In genomic region chr2:172999630-173000284, GRCm38 (mm10) we compare ENCODE assay signal across 8 mouse cellular contexts. TPM values are rescaled to one million over a fixed set of nuclear protein-coding genes. Genes with fewer than 3 reads are reported as not detected.
DNase-seq lines count a peak whose midpoint lies in the region; ATAC-seq and TF ChIP-seq lines count a peak whose summit lies in the region.

Gene Rae1 (plus strand): TSS chr2:173000117.

- DNase-seq in ES-E14 (ENCODE audit: low read depth, low spot score): peak; percentile 97
- DNase-seq in cerebellum, adult 11-12 months: peak; percentile 97
- peak; percentile 99 for DNase-seq in heart, postnatal 36 days
- peak; percentile 98 to 100 for DNase-seq in layer of hippocampus, adult 2 months (ENCODE audit: low spot score in 2 of 2)
- DNase-seq in lung, embryonic 14.5 days: peak; percentile 100
- DNase-seq in thymus, adult 2 months: peak; percentile 98

- TF ChIP-seq CTCF in layer of hippocampus, adult 2 months (conservative IDR thresholded peaks at IDR 0.05): peak; percentile 94
- peak; percentile 83 for TF ChIP-seq CTCF in lung, embryonic 14.5 days (IDR thresholded peaks at IDR 0.05; ENCODE audit: low read depth)
- TF ChIP-seq CTCF in olfactory bulb, adult 2 months (IDR thresholded peaks at IDR 0.05; ENCODE audit: insufficient read depth, low read depth, low read length): peak; percentile 95
- TF ChIP-seq CTCF in thymus, adult 2 months (IDR thresholded peaks at IDR 0.05; ENCODE audit: borderline replicate concordance, control insufficient read depth, extremely low read depth, insufficient read depth, low read length, poor library complexity): peak; percentile 67; the same call in 1 of the 2 replicates

- WGBS in forebrain, embryonic 16.5 days: under 1% methylated on average over 41 of the region's 45 CpGs
- WGBS in lung, embryonic 14.5 days: under 1% methylated on average over 45 of the region's 45 CpGs
- WGBS in olfactory bulb, adult 2 months: under 1% methylated on average over 45 of the region's 45 CpGs
- WGBS in thymus, adult 2 months: under 1% methylated on average over 45 of the region's 45 CpGs

- H3K36me3 ChIP-seq in ES-E14 (ENCODE audit: control insufficient read depth, insufficient read depth, low read length, poor library complexity, severe bottlenecking): peaks cover 21% of the 10 kb centered on the region
- H3K36me3 ChIP-seq in forebrain, embryonic 16.5 days (ENCODE audit: control insufficient read depth, insufficient read depth): peaks cover 7% of the 10 kb centered on the region; the same call in 1 of the 2 replicates
- peaks cover 36% of the 10 kb centered on the region for H3K36me3 ChIP-seq in lung, embryonic 14.5 days (ENCODE audit: insufficient read depth)
- peaks cover 19% of the 10 kb centered on the region for H3K36me3 ChIP-seq in thymus, adult 2 months (ENCODE audit: control insufficient read depth, insufficient read depth, low read length)

- intact Hi-C loops in heart, postnatal 36 days (cut with DNase I): loop anchor here (1.0 to 10.0 kb wide), 5 partner anchors 19 to 1335 kb away; no protein-coding TSS in a partner anchor

- TF ChIP-seq POLR2A in olfactory bulb, adult 2 months (IDR thresholded peaks at IDR 0.05; ENCODE audit: insufficient read depth, low read depth, low read length): peak; percentile 62; the same call in 1 of the 2 replicates
- TF ChIP-seq POLR2A in thymus, adult 2 months (IDR thresholded peaks at IDR 0.05; ENCODE audit: control insufficient read depth, extremely low read depth, insufficient read depth, low read length, poor library complexity): peak; percentile 60

- peak; percentile 95 for ATAC-seq in forebrain, embryonic 16.5 days
- ATAC-seq in lung, embryonic 14.5 days (ENCODE audit: insufficient read depth): peak; percentile 97

- peak within 1 kb of the TSS; percentile 98 for H3K9ac ChIP-seq in ES-E14 (ENCODE audit: insufficient read depth, low read depth, low read length, poor library complexity, severe bottlenecking)
- H3K9ac ChIP-seq in forebrain, embryonic 16.5 days (replicated peaks; ENCODE audit: low read depth, low read length): peak within 1 kb of the TSS; percentile 83
- H3K9ac ChIP-seq in lung, embryonic 14.5 days: peak within 1 kb of the TSS; percentile 91

- peak within 1 kb of the TSS; percentile 87 for H3K27ac ChIP-seq in ES-E14 (ENCODE audit: insufficient read depth, low read depth, low read length, poor library complexity, severe bottlenecking)
- H3K27ac ChIP-seq in forebrain, embryonic 16.5 days (ENCODE audit: low read length): peak within 1 kb of the TSS; percentile 84
- H3K27ac ChIP-seq in layer of hippocampus, adult 2 months: peak within 1 kb of the TSS; percentile 92
- H3K27ac ChIP-seq in lung, embryonic 14.5 days (ENCODE audit: low read depth): peak within 1 kb of the TSS; percentile 87
- no peak within 1 kb of the TSS for H3K27ac ChIP-seq in olfactory bulb, adult 2 months (ENCODE audit: insufficient read depth, low read depth, low read length)
- no peak within 1 kb of the TSS for H3K27ac ChIP-seq in thymus, adult 2 months (ENCODE audit: control insufficient read depth, insufficient read depth, low read length)

- peak within 1 kb of the TSS; percentile 72 for H3K4me2 ChIP-seq in forebrain, embryonic 16.5 days (ENCODE audit: low read length)
- H3K4me2 ChIP-seq in lung, embryonic 14.5 days: peak within 1 kb of the TSS; percentile 89

- H3K9me3 ChIP-seq in ES-E14 (ENCODE audit: control insufficient read depth, insufficient read depth, low read depth, low read length): no peaks in the 10 kb centered on the region
- H3K9me3 ChIP-seq in forebrain, embryonic 16.5 days (ENCODE audit: control insufficient read depth, low read length): no peaks in the 10 kb centered on the region
- no peaks in the 10 kb centered on the region for H3K9me3 ChIP-seq in lung, embryonic 14.5 days (ENCODE audit: low read depth, low read length)

- H3K4me1 ChIP-seq in ES-E14 (ENCODE audit: control insufficient read depth in 2 of 2, insufficient read depth in 2 of 2, low read length in 2 of 2, poor library complexity in 1 of 2): peaks cover 0 to 6% of the 10 kb centered on the region in 2 experiments; a peak in 2 of 4 replicates
- peaks cover 17% of the 10 kb centered on the region for H3K4me1 ChIP-seq in forebrain, embryonic 16.5 days (replicated peaks; ENCODE audit: control insufficient read depth, insufficient read depth, low read length)
- H3K4me1 ChIP-seq in lung, embryonic 14.5 days (ENCODE audit: insufficient read depth): 0 out of 2 replicates have a peak, but pooled peaks cover 5% of the 10 kb centered on the region
- H3K4me1 ChIP-seq in olfactory bulb, adult 2 months (ENCODE audit: control insufficient read depth, insufficient read depth, low read length): peaks cover 15% of the 10 kb centered on the region
- H3K4me1 ChIP-seq in thymus, adult 2 months (replicated peaks; ENCODE audit: control insufficient read depth, insufficient read depth, low read length): peaks cover 13% of the 10 kb centered on the region

- H3K4me3 ChIP-seq in ES-E14 (ENCODE audit: insufficient read depth in 1 of 2, low read depth in 1 of 2, low read length in 2 of 2, poor library complexity in 1 of 2, severe bottlenecking in 1 of 2): peak within 1 kb of the TSS; percentile 67 to 89
- H3K4me3 ChIP-seq in forebrain, embryonic 16.5 days (replicated peaks; ENCODE audit: low read length): peak within 1 kb of the TSS; percentile 92
- peak within 1 kb of the TSS; percentile 94 for H3K4me3 ChIP-seq in layer of hippocampus, adult 2 months
- peak within 1 kb of the TSS; percentile 94 for H3K4me3 ChIP-seq in lung, embryonic 14.5 days (ENCODE audit: low read depth, low read length)
- H3K4me3 ChIP-seq in olfactory bulb, adult 2 months (ENCODE audit: insufficient read depth, low read depth, low read length): peak within 1 kb of the TSS; percentile 79
- peak within 1 kb of the TSS; percentile 64 for H3K4me3 ChIP-seq in thymus, adult 2 months (ENCODE audit: control insufficient read depth, insufficient read depth, low read length)

- in situ Hi-C loops in ES-E14 (cut with MboI; ENCODE audit: low sequenced_read_pairs in 2 of 2, unreplicated experiment in 2 of 2): loop anchor here (5.0 to 10.0 kb wide), 2 partner anchors 172 to 175 kb away; no protein-coding TSS in a partner anchor

- no peaks in the 10 kb centered on the region for H3K27me3 ChIP-seq in forebrain, embryonic 16.5 days (replicated peaks; ENCODE audit: control insufficient read depth, insufficient read depth, low read length)
- no peaks in the 10 kb centered on the region for H3K27me3 ChIP-seq in lung, embryonic 14.5 days (ENCODE audit: insufficient read depth, low read length)
- no peaks in the 10 kb centered on the region for H3K27me3 ChIP-seq in thymus, adult 2 months (ENCODE audit: control insufficient read depth, insufficient read depth, low read length)

TF ChIP-seq in ES-E14, 5 proteins besides CTCF, POLR2A, EP300 and RAD21:
- TF ChIP-seq CHD2 (IDR thresholded peaks at IDR 0.05; ENCODE audit: low read depth, low read length) (no peak), HCFC1 (IDR thresholded peaks at IDR 0.05; ENCODE audit: borderline replicate concordance, insufficient read depth, low read length) (peak; percentile 88), MAFK (IDR thresholded peaks at IDR 0.05; ENCODE audit: insufficient read depth, low read depth, low read length) (no peak), ZC3H11A (IDR thresholded peaks at IDR 0.05; ENCODE audit: borderline replicate concordance, low read depth, low read length) (peak; percentile 83)
TF ChIP-seq in ES-E14: peak in this region for 2.

RNA-seq across cellular contexts. Expression of gene Rae1, which starts in this region (rescaled TPM):
- total RNA-seq in ES-E14 (2012; rRNA removed): 120 and 123 TPM in 2 replicates
- 156 TPM in 2 replicates for polyA plus RNA-seq in forebrain, embryonic 16.5 days (2015; fragmentation: Nextera tagmentation; extraction: Ambion mirVana)
- total RNA-seq in heart, postnatal 36 days (2021): 10 to 100 TPM; 24.0 to 24.7 TPM
- 10 to 100 TPM; 76.7 to 90.6 TPM for total RNA-seq in layer of hippocampus, adult 2 months (2021)
- polyA plus RNA-seq in lung, embryonic 14.5 days (2014; fragmentation: Nextera tagmentation; extraction: Ambion mirVana): 137 and 142 TPM in 2 replicates
- polyA plus RNA-seq in olfactory bulb, adult 2 months (2012; ENCODE audit: insufficient read depth, insufficient read length, low replicate concordance, missing spikeins): not detected in 2 replicates
- polyA plus RNA-seq in thymus, adult 2 months (2012; rRNA removed): 111 and 122 TPM in 2 replicates

Comparison
In these comparisons a context has a peak if more than half of its experiments do, and no peak if none do; other contexts are left out.
1. RNA of gene Rae1 (polyA plus RNA-seq): 156 TPM in forebrain, embryonic 16.5 days, 137 to 142 TPM in lung, embryonic 14.5 days and 111 to 122 TPM in thymus, adult 2 months; not detected in olfactory bulb, adult 2 months; every median in the first group is over 100 times any median in the second.
2. H3K27ac ChIP-seq: peak in ES-E14 (single experiment), forebrain, embryonic 16.5 days (single experiment), layer of hippocampus, adult 2 months (single experiment) and lung, embryonic 14.5 days (single experiment); none in olfactory bulb, adult 2 months (single experiment) and thymus, adult 2 months (single experiment).
3. Peak in every context shown above with its lines, with median percentiles within 50 percentile points of each other: DNase-seq, H3K4me3 ChIP-seq, H3K9ac ChIP-seq and CTCF ChIP-seq.